Mouse (Mus musculus): ENCODE measurements around the gene Creb3l1.

- TF ChIP-seq POLR2A (IDR thresholded peaks at IDR 0.05; ENCODE audit: borderline replicate concordance, control insufficient read depth, low read depth, low read length) (no peak), CTCF (IDR thresholded peaks at IDR 0.05; ENCODE audit: control insufficient read depth, insufficient read depth, low read length) (no peak)
Measured at GRCm38 (mm10) chr2:91966367-91966766, 57.9 kb downstream of the Creb3l1 start.
